Comparison of ENCODE assay signal across 11 mouse cellular contexts in genomic region chr19:37954772-37955171, GRCm38 (mm10).
A peak's percentile ranks its signal among the peaks of the same experiment; 100 is the strongest.
DNase-seq lines count a peak whose midpoint lies in the region; TF ChIP-seq lines count a peak whose summit lies in the region.
"Had no signal": no experiment of that assay in that cellular context is flagged by ENCODE, and none has a peak within 500 bp of the region (broad histone marks: within the 10 kb centered on the region; RNA-seq: fewer than 3 reads in every experiment).

No protein-coding gene starts in this region.

- intact Hi-C loops in heart, postnatal 25 days (cut with DNase I), result loop anchor here (2.0 to 5.0 kb wide), 2 partner anchors 96 to 243 kb away; no protein-coding TSS in a partner anchor
- intact Hi-C loops in left cerebral cortex, postnatal 4 days (cut with DNase I), result loop anchor here (2.0 to 10.0 kb wide), 3 partner anchors 98 to 398 kb away; no protein-coding TSS in a partner anchor

- H3ac ChIP-seq in C2C12 (ENCODE audit: control insufficient read depth, insufficient read length, low read depth) (no peak overlapping the region), myocyte (ENCODE audit: control insufficient read depth, insufficient read length) (no peak overlapping the region)

- peak overlapping the region; percentile 63 for H3K4me2 ChIP-seq in myocyte (ENCODE audit: low read depth)
- H3K4me2 ChIP-seq: heart, embryonic 13.5 days; hindbrain, embryonic 12.5 days; hindbrain, embryonic 15.5 days had no signal

- H3K36me3 ChIP-seq in C2C12 (ENCODE audit: control insufficient read depth, insufficient read depth) (peaks cover 91% of the 10 kb centered on the region), myocyte (ENCODE audit: control insufficient read depth, insufficient read depth) (peaks cover 50% of the 10 kb centered on the region)
- H3K36me3 ChIP-seq: hindbrain, embryonic 12.5 days; hindbrain, embryonic 15.5 days had no signal

- DNase-seq in heart, adult 11 months, result peak; percentile 19
- no peak for DNase-seq in heart, postnatal 25 days (ENCODE audit: low spot score)
- DNase-seq in Muller cell, postnatal 12 days (ENCODE audit: inconsistent ontology term), result peak; percentile 21
- DNase-seq in kidney, postnatal 10 days, result no peak
- no peak for DNase-seq in left cerebral cortex, postnatal 4 days

- TF ChIP-seq CTCF in C2C12 (IDR thresholded peaks at IDR 0.05; ENCODE audit: control insufficient read depth, insufficient read depth, insufficient read length), result no peak

- H3K79me3 ChIP-seq in C2C12 (ENCODE audit: low read depth), result peaks cover 3% of the 10 kb centered on the region

- H3K4me3 ChIP-seq in C2C12 (ENCODE audit: insufficient read depth, poor library complexity, severe bottlenecking), result no peak overlapping the region
- H3K4me3 ChIP-seq in myocyte, result no peak overlapping the region
- H3K4me3 ChIP-seq: heart, embryonic 13.5 days; hindbrain, embryonic 12.5 days; hindbrain, embryonic 15.5 days had no signal

- H3K79me2 ChIP-seq in C2C12 (ENCODE audit: control insufficient read depth, insufficient read depth) (peaks cover 21% of the 10 kb centered on the region), myocyte (ENCODE audit: control insufficient read depth, insufficient read depth) (no peaks in the 10 kb centered on the region)

- no peaks in the 10 kb centered on the region for H3K27me3 ChIP-seq in C2C12 (ENCODE audit: control insufficient read depth, insufficient read depth, insufficient read length)
- no peaks in the 10 kb centered on the region for H3K27me3 ChIP-seq in myocyte (ENCODE audit: control insufficient read depth, insufficient read depth, insufficient read length)
- H3K27me3 ChIP-seq: hindbrain, embryonic 12.5 days; hindbrain, embryonic 15.5 days; Patski had no signal

- TF ChIP-seq POLR2A in myocyte (IDR thresholded peaks at IDR 0.05; ENCODE audit: insufficient read length, low read depth), result no peak

TF ChIP-seq in C2C12, 6 proteins besides CTCF, POLR2A, EP300 and RAD21:
- TF ChIP-seq FOSL1 (IDR thresholded peaks at IDR 0.05; ENCODE audit: insufficient read depth, low read length, poor library complexity, severe bottlenecking) (peak; percentile 37), MYOD1 (IDR thresholded peaks at IDR 0.05; ENCODE audit: control insufficient read depth, insufficient read length, low read depth) (peak; percentile 99), MAX (IDR thresholded peaks at IDR 0.05) (no peak), USF1 (IDR thresholded peaks at IDR 0.05; ENCODE audit: low read depth) (no peak)
TF ChIP-seq in C2C12: peak in this region for 2.

TF ChIP-seq in myocyte, 11 proteins besides CTCF, POLR2A, EP300 and RAD21:
- TF ChIP-seq REST (IDR thresholded peaks at IDR 0.05; ENCODE audit: insufficient read depth, insufficient read length), result no peak
- no peak for TF ChIP-seq USF1 (IDR thresholded peaks at IDR 0.05; ENCODE audit: low read depth)
- no peak for TF ChIP-seq CEBPB (IDR thresholded peaks at IDR 0.05; ENCODE audit: insufficient read depth, poor library complexity, severe bottlenecking)
- TF ChIP-seq E2F4 (IDR thresholded peaks at IDR 0.05; ENCODE audit: insufficient read depth), result no peak
- TF ChIP-seq MAX (IDR thresholded peaks at IDR 0.05; ENCODE audit: low read depth), result peak; percentile 24
- TF ChIP-seq TCF12 (IDR thresholded peaks at IDR 0.05; ENCODE audit: insufficient read depth, poor library complexity, severe bottlenecking), result peak; percentile 93
- TF ChIP-seq MYOG (IDR thresholded peaks at IDR 0.05; ENCODE audit: control insufficient read depth in 1 of 3, insufficient read depth in 1 of 3, insufficient read length in 2 of 3, low read depth in 2 of 3), result peak in 2 of 3 experiments; percentile 83 to 92
- TF ChIP-seq SRF (IDR thresholded peaks at IDR 0.05; ENCODE audit: control insufficient read depth, insufficient read length, low read depth), result no peak
- peak; percentile 95 to 99 (median 99) for TF ChIP-seq MYOD1 (IDR thresholded peaks at IDR 0.05; ENCODE audit: control insufficient read depth in 1 of 3, insufficient read length in 2 of 3, low read depth in 2 of 3)
- no peak for TF ChIP-seq POLR2AphosphoS2 (IDR thresholded peaks at IDR 0.05; ENCODE audit: insufficient read length, low read depth)
- peak; percentile 91 for TF ChIP-seq TCF3 (IDR thresholded peaks at IDR 0.05; ENCODE audit: insufficient read length, low read depth)

Comparison
In these comparisons a context has a peak if more than half of its experiments do, and no peak if none do; other contexts are left out.
1. DNase-seq: peak in heart, adult 11 months (single experiment) and Muller cell, postnatal 12 days (single experiment); none in heart, postnatal 25 days (single experiment), kidney, postnatal 10 days (single experiment) and left cerebral cortex, postnatal 4 days (single experiment).